Mouse (Mus musculus) C2C12 (cell line): ENCODE measurements around the gene Tmem221.

Experiments
- CEBPB ChIP-seq: IDR thresholded peaks from one replicate; pipeline ENCODE4 v1.6.1; 2011; ENCODE audit warnings: low read depth, mild to moderate bottlenecking, control low read depth, moderate library complexity
- CTCF ChIP-seq: IDR thresholded peaks from one replicate; pipeline ENCODE4 v1.5.1; 2011; ENCODE audit not compliant: control insufficient read depth, insufficient read depth, insufficient read length
- FOSL1 ChIP-seq: IDR thresholded peaks from one replicate; pipeline ENCODE4 v1.8.0; 2011; ENCODE audit warnings: mild to moderate bottlenecking, low read length; ENCODE audit not compliant: poor library complexity, insufficient read depth, severe bottlenecking
- MAX ChIP-seq: IDR thresholded peaks from one replicate; pipeline ENCODE4 v1.6.1; 2011; ENCODE audit warnings: mild to moderate bottlenecking, control low read depth
- MYOD1 ChIP-seq: IDR thresholded peaks from one replicate; pipeline ENCODE4 v1.6.1; 2011; ENCODE audit warnings: low read depth; ENCODE audit not compliant: control insufficient read depth, insufficient read length
- MYOG ChIP-seq: IDR thresholded peaks from one replicate; pipeline ENCODE4 v1.6.1; 2011; ENCODE audit not compliant: control insufficient read depth, insufficient read length; ENCODE audit errors: extremely low read depth
- USF1 ChIP-seq: IDR thresholded peaks from one replicate; pipeline ENCODE4 v1.6.1; 2011; ENCODE audit warnings: low read depth, mild to moderate bottlenecking, control low read depth, moderate library complexity

- no peak for TF ChIP-seq CTCF
- TF ChIP-seq MYOD1 = no peak
- TF ChIP-seq USF1 = no peak
- no peak for TF ChIP-seq MAX
- TF ChIP-seq MYOG = no peak
- no peak for TF ChIP-seq CEBPB
- no peak for TF ChIP-seq FOSL1
These were observed 5.9 kb downstream of the Tmem221 start for GRCm38 (mm10) chr8:71552770-71553169.
